Mouse (Mus musculus) brain, embryonic 14.5 days (tissue): ENCODE measurements around the gene Sipa1l3.

Experiments
- CTCF ChIP-seq: fragments of 200-500 bp; IDR thresholded peaks from 2 replicates; pipeline ENCODE4 v1.5.1; 2012; ENCODE audit warnings: inconsistent platforms, mild to moderate bottlenecking, moderate library complexity, borderline replicate concordance; ENCODE audit not compliant: insufficient read depth, insufficient read length; ENCODE audit errors: extremely low read depth
- POLR2A ChIP-seq: fragments of 200-500 bp; IDR thresholded peaks from 2 replicates; pipeline ENCODE4 v1.6.1; 2012; ENCODE audit warnings: mild to moderate bottlenecking, inconsistent platforms, borderline replicate concordance; ENCODE audit not compliant: poor library complexity, insufficient read depth, insufficient read length, severe bottlenecking; ENCODE audit errors: extremely low read depth

GRCm38 (mm10) chr7:29313572-29314261 lies 204.7 kb downstream of the Sipa1l3 start:
- TF ChIP-seq CTCF = no peak
- no peak for TF ChIP-seq POLR2A
